Mouse (Mus musculus) ovary, postnatal 14 days (tissue): ENCODE measurements at regions not wholly inside any gene's neighbourhood (a gene's known extent, or its start where the extent isn't known, plus 50 kb on each side); places are given as distances from the start of the nearest gene placed in this dataset.

Source experiments
- DNase-seq: peaks from one replicate; pipeline ENCODE4 v3.0.0; 2022; ENCODE audit warnings: low spot score

DNA sequence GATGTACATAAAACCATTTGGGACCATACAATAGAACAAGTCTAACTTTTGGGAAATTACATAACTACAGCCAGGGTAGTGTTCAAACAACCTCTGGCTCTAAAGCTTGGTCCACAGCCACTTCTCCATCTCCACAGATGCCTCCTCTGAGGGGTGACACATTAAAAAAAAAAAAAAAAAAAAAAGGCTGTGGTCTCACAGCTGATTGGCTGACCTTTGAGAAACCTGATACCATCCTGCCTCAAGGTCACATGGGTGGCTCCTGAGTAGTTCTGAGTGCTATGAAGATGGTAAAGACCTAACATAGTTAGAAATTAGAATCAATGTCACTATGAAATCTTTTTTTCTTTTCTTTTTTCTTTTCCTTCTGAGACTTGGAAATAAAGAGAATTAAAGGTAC is 102.4 kb downstream of the Tmem182 start:
- no peak for DNase-seq

DNA sequence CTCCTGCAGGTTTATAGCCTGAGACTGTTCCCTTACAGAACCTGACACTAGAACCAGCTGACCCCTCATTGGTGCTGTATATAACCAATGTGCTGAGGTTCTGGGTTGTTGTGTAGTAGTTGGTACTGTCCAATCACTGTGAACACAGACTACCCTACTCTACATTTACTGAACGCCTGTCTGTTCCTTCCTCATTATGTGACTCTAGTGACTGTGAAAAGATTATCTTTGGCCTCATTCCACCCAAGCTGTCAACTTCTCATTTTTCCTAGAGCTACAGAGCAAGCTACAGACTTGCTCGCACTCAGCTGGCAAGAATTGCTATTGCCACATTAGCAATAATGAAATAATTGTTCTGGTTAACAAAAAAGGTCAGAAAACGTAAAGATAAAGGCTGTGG is 108.2 kb downstream of the Tmem182 start:
- DNase-seq, result no peak

DNA sequence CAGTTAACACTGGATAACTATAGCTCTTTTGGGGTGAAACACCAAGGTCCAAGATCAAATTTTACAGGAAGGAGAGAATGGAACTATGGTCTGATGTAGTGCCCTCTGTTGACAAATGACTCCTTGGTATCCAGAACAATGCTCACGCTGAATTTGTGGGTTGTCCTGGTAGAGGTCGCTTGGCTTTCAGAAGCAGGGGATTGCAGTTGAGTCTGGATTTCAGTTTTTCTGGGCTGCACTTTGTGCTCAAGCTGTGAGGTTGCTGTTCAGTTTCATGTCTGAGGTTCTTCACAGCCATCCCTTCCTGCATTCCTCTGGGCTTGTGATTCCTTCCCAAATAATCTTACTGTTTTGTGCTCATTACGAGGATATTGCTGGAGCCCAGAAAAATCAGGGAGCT is 118.9 kb downstream of the Tmem182 start:
- DNase-seq, result no peak

DNA sequence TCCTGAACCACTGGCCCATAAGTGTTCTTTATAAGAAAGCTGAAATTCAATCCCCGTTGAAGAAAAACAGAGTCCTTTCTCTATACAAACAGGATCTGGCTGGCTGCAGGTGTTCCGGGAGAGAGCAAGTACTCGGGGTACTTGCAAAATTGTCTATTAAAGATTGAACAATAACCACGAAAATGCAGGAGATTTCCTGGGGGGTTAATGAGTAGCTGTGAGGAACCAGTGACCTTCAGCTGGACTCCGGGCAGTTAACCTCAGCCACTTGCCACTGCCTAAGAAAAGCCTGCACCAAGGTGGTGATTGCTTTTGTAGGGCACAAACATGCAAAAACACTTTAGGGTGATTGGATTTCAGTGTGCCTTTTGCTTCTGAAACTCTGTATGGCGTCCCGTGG is 119.4 kb downstream of the Tmem182 start:
- no peak for DNase-seq

DNA sequence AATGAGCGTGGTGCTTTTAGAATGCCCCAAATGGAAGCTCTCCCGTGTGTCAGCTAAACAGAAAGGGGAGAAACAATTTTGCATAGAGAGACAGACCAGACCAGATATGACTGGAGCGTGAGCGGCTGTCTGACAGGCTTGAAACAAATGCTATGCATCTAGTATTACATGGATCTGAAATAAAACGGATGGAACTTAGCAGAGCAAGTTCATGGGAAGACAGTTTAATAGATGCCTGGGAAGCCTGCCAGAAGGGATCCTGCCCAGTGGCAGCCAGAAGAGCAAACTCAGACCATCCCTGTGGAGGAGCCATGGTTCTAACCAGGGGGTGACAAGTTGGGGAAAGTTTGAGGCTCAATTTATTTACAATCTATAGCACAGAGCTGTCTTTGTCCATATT is 126.0 kb downstream of the Tmem182 start:
- DNase-seq, result no peak

DNA sequence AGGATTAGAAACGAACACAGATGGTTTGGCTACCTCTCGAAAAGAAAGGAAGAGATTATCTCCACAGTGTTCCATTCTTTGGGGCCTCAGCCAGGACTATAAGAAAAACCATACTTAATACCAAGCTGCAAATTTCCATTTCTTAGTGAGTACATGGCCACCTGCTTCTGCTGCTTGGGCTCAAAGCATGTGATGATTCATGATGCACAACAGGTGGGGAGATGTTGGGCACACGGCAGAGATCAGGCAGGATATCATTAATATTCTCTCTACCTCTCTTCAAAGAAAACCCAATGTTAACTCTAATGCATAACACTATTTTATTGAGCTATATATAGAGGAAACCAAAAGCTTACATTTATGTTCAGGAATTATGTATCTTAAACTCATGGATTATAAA is 131.3 kb downstream of the Tmem182 start:
- DNase-seq, result no peak

DNA sequence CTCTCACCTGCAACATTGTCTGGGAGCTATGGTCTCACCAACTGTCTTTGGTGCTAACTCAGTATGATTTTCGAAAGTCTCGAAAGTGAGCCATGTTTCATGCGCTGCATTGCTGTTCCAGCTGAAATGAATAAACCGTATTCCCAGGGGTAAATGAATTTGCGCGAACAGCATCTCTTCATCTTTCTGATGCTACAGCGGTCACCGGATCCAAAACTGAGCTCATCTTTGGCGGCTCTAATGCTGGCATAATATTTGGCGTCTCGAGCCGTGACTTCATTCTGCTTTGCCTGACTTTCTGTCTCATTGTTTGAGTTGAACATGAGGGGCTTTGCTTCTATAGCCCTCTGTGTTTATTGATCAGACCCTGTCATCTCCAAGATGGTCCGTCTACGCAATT is 137.3 kb downstream of the Tmem182 start:
- DNase-seq, result no peak

DNA sequence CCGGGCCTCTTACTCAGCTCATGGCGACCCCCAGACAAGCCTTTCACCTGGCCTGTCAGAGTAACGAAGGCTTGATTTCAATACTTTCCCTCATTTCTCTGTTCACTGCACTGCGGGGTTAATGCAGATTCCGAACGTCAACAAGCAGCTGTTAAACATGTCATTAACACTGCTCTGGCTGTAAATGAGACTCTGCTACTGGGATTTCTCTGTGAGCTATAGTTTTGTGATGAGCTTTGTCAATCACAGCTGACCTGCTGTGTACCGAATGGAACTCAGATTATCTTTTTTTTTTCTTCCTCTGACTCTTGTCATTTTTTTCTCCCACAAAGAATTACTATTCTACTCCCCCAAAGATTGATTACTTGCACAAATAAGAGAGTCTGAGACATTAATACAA is 137.8 kb downstream of the Tmem182 start:
- DNase-seq, result no peak

DNA sequence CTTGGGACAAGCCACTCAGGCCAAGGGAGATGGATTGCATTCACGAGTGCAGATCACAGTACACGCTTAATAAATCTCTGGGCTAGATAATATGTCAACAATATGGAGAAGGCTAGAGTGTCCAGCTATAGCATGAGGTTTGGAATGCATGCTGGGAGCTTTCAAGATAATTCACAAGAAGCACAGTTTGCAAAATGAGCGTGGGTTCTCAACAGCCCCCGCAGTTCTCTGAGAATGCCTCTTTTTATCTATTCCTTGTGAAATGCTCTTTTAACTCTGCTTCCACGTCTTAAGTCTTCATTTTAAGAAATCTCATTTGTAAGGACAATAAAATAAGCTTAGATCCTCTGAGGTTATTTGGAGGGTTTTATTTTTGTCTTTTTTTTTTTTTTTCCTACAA is 145.2 kb downstream of the Tmem182 start:
- DNase-seq, result no peak

DNA sequence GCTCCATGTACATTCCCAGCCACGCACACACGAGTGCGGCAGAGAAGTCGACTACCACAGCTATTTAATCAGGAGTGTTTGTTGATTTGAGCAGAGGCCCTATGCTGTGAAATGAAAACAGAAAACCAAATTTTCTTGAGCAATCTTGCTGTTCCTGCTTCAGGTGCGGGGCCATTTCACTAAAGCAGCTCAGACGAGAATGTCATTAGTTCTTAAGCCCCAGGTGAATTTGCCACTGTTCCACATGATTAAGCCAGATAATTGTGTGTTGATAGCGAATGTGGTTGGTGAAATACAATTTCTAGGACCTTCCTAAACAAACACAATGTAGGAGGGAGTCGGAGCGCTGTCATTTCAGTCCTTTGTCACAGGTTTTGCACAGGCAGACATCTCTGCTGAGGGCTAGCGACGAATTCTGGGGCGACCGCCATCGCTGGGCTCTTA is 149.3 kb downstream of the Tmem182 start:
- no peak for DNase-seq

DNA sequence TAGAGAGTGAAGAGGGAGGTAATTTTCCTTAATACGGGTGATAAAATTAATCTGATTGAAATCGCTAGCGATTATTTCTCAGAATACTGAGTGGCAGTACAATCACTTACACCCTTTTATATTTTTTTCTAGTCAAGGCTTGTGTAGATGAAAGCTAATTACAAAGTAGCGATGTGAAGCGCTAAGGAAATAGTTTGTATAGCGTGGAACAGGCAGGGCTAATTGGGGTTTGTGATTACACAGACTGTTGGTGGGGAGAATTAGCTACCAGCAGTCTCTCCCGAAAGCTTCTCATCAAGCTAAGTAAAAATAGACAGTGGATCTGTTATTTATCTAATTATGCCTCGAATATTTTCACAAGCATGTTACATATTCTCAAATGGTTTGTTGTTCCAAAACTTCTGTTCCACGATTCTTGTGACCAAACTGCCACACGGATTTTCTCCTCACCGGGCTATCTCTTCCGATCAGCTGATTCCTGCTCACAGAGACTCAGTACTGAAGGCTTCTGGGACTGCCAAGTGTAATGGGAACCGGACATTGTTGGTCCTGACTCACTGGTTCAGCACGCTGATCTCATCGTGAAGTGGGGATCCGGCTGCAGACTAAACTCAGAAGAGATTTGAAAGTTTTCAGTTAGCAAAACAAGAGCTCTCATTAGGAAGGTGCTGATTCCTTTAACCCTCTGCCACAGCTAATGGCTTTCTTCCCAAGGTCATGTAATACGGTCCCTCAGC is 162.5 kb downstream of the Tmem182 start:
- no peak for DNase-seq

DNA sequence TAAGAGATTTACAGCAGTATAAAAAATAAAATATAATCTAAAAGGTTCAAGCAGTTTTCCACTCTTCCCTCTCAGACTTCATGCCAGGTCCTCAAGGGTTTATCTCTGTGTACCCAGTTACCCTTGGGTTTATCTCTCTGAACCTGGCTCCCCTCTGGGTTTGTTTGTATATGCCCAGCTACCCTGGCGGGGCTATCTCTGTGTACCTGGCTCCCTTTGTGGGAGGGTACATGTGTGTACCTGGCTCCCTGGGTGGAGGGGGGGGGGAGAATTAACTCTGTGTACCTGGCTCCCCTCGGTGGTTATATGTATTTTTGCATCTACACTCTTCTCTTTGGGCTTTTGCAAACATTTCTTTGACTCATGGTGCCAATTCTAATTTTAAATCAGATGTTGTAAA is 178.4 kb downstream of the Tmem182 start:
- DNase-seq, result no peak

DNA sequence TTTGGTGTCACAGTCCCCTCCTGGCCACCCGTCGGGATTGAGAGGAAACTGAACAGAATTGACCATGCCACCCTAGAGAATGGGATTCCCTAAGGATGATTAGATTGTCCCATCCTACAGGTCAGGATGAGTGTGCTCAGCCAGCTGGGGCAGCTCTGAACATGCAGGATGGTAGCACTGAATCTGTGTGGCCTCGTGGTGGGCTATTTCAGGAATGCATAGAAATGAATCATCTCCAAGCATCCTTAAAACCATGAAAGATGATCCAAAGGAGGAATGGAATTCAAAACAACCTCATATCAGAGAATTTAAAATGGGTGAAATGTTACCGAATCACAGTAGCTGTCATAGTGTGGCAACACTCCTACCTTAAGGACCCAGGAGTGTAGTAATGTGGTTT is 187.9 kb downstream of the Tmem182 start:
- no peak for DNase-seq

DNA sequence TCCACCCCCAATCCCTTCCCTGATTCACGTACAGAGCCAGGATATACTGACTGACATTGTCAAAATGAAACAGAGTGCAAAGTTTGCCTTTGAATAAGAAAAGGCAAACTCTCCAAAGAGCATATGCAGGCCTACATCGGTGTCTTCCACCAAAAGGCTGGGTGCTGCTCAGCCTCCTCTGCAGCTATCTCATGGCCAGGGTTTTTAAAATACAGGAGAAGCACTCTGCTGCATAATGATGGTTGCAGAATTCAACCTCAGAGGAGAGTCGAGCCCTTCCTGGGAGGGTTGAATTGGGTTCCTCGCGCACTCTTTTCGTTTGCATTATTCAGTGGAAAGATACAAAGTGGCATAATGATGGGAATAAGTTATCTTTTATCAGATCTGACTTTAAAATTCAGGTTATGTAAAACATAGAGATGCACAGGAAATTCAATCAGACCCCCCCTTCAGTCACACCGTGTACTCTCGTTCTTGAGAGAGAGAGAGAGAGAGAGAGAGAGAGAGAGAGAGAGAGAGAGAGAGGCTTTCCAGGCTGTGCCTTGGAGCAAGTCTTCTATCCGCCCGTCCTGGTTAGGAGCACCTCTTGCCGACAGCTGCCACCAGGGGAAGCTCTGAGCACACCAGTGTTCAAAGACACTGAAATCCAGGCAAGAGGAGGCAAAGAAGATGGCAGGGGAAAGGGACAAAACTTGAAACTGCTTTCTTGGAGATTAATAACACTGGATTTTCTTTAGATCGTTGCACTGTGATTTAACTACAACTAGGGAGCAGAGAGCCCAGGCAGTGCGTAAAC is 196.0 kb downstream of the Tmem182 start:
- no peak for DNase-seq

DNA sequence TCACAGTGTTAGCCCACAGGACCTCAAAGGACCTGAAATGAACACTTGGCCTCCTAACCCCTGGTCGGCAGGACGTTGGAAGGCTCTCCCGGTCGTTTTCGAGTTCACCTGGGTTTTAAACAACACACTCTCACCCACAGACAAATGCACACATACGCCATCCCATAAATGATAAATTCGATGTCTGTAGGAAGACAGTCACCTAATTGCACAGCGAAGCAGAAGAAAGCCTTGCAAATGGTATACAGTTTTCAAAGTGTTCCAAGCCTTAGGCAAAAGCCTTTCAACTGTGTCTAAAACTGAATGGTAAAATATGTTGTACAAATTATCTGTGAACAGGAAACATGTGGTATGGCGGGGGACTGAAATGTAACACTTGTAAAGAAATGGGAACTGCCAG is 196.6 kb downstream of the Tmem182 start:
- DNase-seq, result no peak

DNA sequence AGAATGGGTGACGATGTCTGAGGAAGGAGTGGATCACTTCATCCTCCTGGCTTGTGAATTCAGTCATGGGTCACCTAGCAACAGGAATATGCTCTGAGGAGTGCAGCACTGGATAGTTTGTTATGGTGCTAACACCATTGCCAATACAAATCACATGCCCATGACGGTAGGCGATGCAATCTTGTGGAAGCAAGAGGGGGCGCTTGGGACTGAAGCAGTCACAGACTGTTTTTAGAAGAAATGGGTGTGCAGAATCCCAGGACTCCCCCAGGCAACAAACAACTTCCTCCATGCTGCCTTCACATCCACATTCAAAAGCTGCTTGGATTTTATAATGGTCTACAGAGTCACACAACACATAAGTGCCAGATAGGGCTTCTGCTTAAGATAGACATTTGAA is 221.5 kb downstream of the Tmem182 start:
- DNase-seq, result no peak

DNA sequence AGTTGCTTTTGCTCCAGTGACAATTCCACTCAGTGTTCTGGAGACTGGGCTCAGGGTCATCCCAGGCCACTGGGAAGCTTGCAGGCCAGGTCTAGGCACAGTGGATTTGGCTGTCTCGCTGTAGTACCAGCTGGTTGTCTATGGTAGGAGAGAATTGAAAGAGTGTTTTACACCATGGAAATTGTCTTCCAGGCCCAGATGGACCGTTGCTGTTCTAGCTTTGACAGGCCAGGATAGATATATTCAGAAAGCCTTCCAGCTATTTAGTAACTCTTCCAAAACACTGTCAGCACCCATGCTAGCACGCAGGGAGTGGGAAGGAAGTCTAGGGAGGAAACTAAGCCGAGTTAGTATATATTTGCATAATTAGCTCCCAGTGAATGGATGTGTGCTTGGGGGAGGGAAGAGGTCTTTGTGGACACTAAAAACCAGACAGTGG is 222.2 kb downstream of the Tmem182 start:
- no peak for DNase-seq

DNA sequence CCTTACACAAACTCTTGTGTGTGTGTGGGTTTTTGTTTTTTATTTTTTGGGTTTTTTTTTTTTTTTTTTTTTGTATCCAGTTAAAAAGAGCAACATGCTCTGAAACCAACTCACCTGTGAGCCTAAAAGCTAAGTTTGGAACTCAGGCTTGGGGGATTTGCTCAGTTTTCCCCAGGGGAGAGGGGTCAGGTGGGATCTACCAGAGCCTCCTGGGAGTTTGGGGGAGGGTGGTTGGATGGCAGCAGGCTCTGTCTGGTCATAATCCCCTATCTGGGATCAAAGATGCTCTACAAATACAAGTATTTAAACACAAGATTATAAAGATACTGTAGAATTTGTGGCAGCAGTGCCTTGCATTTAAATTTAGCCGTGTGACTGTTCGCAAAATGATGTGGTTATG is 222.6 kb downstream of the Tmem182 start:
- DNase-seq, result no peak

DNA sequence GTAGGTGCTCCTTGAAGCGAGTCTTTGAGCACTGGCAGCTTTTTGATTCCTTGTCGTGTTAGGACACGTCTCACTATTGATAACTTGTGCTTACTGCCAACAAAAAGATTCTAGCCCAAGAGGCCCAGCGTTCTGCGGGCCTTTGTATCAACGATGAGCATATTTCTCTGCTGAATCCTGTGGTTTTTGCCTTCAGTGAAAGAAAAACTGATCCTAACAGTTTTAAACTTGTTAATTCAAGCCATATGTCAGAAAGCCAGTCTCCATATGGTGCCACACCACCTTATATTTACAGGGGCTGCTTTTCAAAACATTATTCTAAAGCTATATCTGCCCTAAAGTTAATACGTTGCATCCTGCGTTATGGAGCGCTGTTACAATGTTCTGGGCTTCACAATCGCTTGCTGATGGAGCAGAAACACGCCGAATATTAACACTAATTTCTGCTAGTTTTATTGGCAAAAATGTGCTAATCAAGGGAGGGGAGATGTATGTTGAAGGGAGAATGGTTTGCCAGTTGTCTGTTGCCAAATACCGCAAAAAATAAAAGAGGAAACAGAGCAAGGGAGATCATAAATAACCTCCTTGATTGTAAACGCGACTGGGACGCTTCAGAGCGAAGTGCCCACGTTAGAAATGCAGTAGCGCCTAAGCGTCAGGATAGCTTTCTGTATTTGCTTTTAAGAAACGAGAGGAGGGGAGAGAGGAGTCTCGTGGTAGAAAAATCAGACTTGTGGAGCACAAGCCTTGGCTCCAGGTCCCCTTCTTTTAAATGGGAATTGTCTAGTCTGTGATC is 229.9 kb downstream of the Tmem182 start:
- no peak for DNase-seq

DNA sequence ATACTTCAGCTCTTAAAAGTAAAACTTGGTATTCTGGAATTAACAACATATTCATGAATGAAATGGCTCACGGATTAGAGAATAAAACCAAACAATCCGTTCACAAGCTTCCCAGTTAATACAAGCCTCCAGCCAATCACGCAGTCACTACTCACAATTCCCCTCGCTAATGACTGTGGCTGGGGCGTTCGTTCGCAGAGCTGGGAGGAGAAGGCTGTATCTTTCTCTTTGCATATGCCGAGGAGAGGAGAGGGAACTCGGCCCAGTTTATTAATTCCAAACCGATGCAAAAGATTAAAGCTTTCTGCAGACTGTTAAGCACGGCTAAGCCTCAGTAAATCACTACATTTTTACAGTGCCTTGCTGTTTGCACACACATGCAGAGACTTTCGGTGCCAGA is 231.5 kb downstream of the Tmem182 start:
- no peak for DNase-seq

DNA sequence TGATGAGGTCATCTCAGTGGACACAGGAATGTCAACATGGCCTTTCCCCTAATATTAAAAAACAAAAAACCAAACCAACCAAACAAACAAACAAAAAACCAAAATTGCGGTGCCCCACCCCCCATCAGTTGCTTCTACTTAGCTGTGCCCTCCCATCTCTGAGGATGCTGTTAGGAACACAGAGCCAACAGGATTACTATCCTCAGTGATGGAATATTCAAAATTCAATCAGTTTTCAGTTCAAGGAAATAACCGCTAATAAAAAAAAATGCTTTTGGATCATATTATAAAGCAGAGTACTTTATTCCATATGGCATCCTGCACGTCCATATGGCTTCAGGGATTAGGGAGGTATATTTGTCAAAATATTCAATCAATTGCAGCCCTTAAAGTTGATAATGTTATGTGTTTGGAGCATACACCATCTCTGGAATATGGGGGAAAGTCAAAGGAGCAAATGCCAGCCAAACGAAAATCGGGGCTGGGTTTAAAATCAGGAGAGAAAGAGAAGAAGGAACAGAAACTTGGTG is 249.1 kb downstream of the Tmem182 start:
- DNase-seq, result no peak

DNA sequence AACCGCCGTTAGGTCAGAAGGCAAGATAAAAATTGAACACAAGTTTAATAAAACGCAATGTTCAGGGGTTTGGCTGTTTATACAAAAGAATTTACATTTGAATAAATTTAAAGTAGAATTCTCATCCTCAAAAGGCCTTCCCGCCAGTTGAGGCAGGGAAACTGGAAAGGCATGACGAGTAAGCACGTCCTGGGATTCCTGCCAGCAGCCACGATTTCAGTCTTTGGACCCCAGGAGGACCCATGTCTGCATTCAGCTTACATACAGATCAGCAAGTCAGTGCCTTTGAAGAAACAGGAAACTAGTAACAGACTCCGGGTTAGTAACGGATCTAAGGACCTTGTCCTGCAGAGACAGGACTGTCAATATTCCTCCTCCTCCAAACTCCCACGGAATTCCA is 250.4 kb downstream of the Tmem182 start:
- DNase-seq, result no peak

DNA sequence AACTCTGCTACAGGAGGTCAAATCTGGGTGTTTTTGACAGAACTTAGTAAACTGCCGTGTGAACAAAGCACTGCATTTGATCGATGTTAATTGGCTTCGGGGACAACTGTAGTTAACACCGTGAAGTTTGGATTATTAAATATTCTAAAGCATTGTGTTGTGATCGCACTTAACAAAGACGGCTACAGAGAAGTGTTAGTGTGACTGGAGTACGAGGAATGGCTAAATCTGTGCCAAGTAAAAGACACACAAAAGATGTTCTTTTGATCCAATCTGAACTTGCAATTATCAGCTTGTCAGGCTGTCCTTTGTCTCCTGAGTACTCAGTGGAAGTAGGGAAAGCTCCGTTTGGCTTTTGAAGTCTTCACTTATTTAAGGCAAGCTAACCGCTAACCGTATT is 259.7 kb downstream of the Tmem182 start:
- DNase-seq, result no peak
